Mouse (Mus musculus) limb, embryonic 15.5 days (tissue): ENCODE results near the gene 4931422A03Rik. TPM values are rescaled to one million over a fixed set of nuclear protein-coding genes. Genes with fewer than 3 reads are reported as not detected.
"Not testable (repeated sequence)": the region's sequence is repeated elsewhere in the genome, so short reads cannot be mapped to it uniquely, and the experiment has no call there.

Experiments
- ATAC-seq: fragments of 200-750 bp; cut with Nextera tagmentation; 2 replicates; pipeline ENCODE4 v1.8.0; 2017; ENCODE audit warnings: low read depth, moderate TSS enrichment; ENCODE audit not compliant: insufficient number of reproducible peaks, low FRiP score, low TSS enrichment
- H3K27ac ChIP-seq: fragments of 300-500 bp; sonication (generic); 2 replicates; pipeline ENCODE4 v1.5.1; 2015; ENCODE audit warnings: moderate library complexity, mild to moderate bottlenecking, inconsistent platforms
- H3K27me3 ChIP-seq: fragments of 300-500 bp; sonication (generic); 2 replicates; pipeline ENCODE4 v1.6.1; 2015; ENCODE audit warnings: inconsistent platforms
- H3K36me3 ChIP-seq: fragments of 300-500 bp; sonication (generic); 2 replicates; pipeline ENCODE4 v1.6.1; 2015; ENCODE audit warnings: inconsistent platforms
- H3K4me1 ChIP-seq: fragments of 300-500 bp; sonication (generic); 2 replicates; pipeline ENCODE4 v1.6.1; 2015; ENCODE audit warnings: inconsistent platforms
- H3K4me2 ChIP-seq: fragments of 300-500 bp; sonication (generic); 2 replicates; pipeline ENCODE4 v1.6.1; 2015; ENCODE audit warnings: mild to moderate bottlenecking, inconsistent platforms
- H3K4me3 ChIP-seq: fragments of 300-500 bp; sonication (generic); 2 replicates; pipeline ENCODE4 v1.5.1; 2015; ENCODE audit warnings: mild to moderate bottlenecking, inconsistent platforms
- H3K9ac ChIP-seq: fragments of 300-500 bp; sonication (generic); 2 replicates; pipeline ENCODE4 v1.6.1; 2015; ENCODE audit warnings: inconsistent platforms
- H3K9me3 ChIP-seq: fragments of 300-500 bp; sonication (generic); 2 replicates; pipeline ENCODE4 v1.6.1; 2016; ENCODE audit warnings: inconsistent platforms
- WGBS: fragments of 180-500 bp; shearing (Covaris S2); methylation state at CpG from one replicate; pipeline ENCODE4 v1.1.7; 2015; 5-methylcytosine and 5-hydroxymethylcytosine counted together
- polyA plus RNA-seq: library from polyadenylated mRNA; unstranded; fragments of >200 nt; fragmentation: Nextera tagmentation; extraction: Ambion mirVana; gene quantifications from 2 replicates; pipeline ENCODE4 v1.2.1, GENCODE M21; 2015

Gene 4931422A03Rik
- polyA plus RNA-seq, 1 experiment from 2014 or later = 2.3 TPM

GRCm38 (mm10) chr2:104023096-104023495 is 5.1 kb downstream of the 4931422A03Rik start:
- no peaks in the 10 kb centered on the region for H3K27me3 ChIP-seq
- no peak overlapping the region for H3K9ac ChIP-seq
- H3K27ac ChIP-seq = no peak overlapping the region
- H3K36me3 ChIP-seq = no peaks in the 10 kb centered on the region
- H3K4me3 ChIP-seq = no peak overlapping the region
- ATAC-seq = no peak
- no peak overlapping the region for H3K4me2 ChIP-seq
- 77% methylated on average over 7 of the region's 7 CpGs for WGBS
- 0 out of 2 replicates have a peak, but pooled peaks cover 2% of the 10 kb centered on the region for H3K4me1 ChIP-seq
- no peaks in the 10 kb centered on the region for H3K9me3 ChIP-seq

- not testable (repeated sequence) for H3K36me3 ChIP-seq, H3K4me1 ChIP-seq, H3K9me3 ChIP-seq, H3K9ac ChIP-seq, ATAC-seq, H3K4me3 ChIP-seq, H3K27me3 ChIP-seq, H3K4me2 ChIP-seq, H3K27ac ChIP-seq
- 91% methylated on average over 3 of the region's 3 CpGs for WGBS
These were observed 19.3 kb downstream of the 4931422A03Rik start for GRCm38 (mm10) chr2:104008853-104009252.

GRCm38 (mm10) chr2:104007793-104008519 is 20.2 kb downstream of the 4931422A03Rik start:
- no peak for ATAC-seq
- H3K4me2 ChIP-seq = no peak overlapping the region
- no peaks in the 10 kb centered on the region for H3K36me3 ChIP-seq
- 0 out of 2 replicates have a peak, but pooled peaks cover 4% of the 10 kb centered on the region for H3K27me3 ChIP-seq
- H3K4me1 ChIP-seq = no peaks in the 10 kb centered on the region
- H3K9ac ChIP-seq = no peak overlapping the region
- no peak overlapping the region for H3K4me3 ChIP-seq
- no peak overlapping the region for H3K27ac ChIP-seq
- 76% methylated on average over 7 of the region's 7 CpGs for WGBS
- H3K9me3 ChIP-seq = no peaks in the 10 kb centered on the region

GRCm38 (mm10) chr2:104002711-104003413 is 25.3 kb downstream of the 4931422A03Rik start:
- Histone ChIP-seq H3K27me3 (0 out of 2 replicates have a peak, but pooled peaks cover 4% of the 10 kb centered on the region), H3K27ac (no peak overlapping the region), H3K4me2 (no peak overlapping the region), H3K4me1 (no peaks in the 10 kb centered on the region), H3K4me3 (no peak overlapping the region), H3K9ac (no peak overlapping the region), H3K36me3 (no peaks in the 10 kb centered on the region), H3K9me3 (no peaks in the 10 kb centered on the region)
- 29% methylated on average over 16 of the region's 16 CpGs for WGBS
- no peak for ATAC-seq

GRCm38 (mm10) chr2:104001861-104002260 is 26.3 kb downstream of the 4931422A03Rik start:
- H3K27ac ChIP-seq = no peak overlapping the region
- 0 out of 2 replicates have a peak, but pooled peaks cover 4% of the 10 kb centered on the region for H3K27me3 ChIP-seq
- H3K9me3 ChIP-seq = no peaks in the 10 kb centered on the region
- H3K36me3 ChIP-seq = no peaks in the 10 kb centered on the region
- WGBS = 78% methylated on average over 4 of the region's 4 CpGs
- no peak for ATAC-seq
- H3K9ac ChIP-seq = no peak overlapping the region
- H3K4me3 ChIP-seq = no peak overlapping the region
- H3K4me1 ChIP-seq = no peaks in the 10 kb centered on the region
- H3K4me2 ChIP-seq = no peak overlapping the region

GRCm38 (mm10) chr2:104001076-104001475 is 27.1 kb downstream of the 4931422A03Rik start:
- Histone ChIP-seq H3K36me3 (no peaks in the 10 kb centered on the region), H3K4me1 (no peaks in the 10 kb centered on the region), H3K4me3 (no peak overlapping the region), H3K27me3 (0 out of 2 replicates have a peak, but pooled peaks cover 4% of the 10 kb centered on the region), H3K9me3 (no peaks in the 10 kb centered on the region), H3K9ac (no peak overlapping the region), H3K27ac (no peak overlapping the region), H3K4me2 (no peak overlapping the region)
- no peak for ATAC-seq
- WGBS = 16% methylated on average over 2 of the region's 2 CpGs

- no peaks in the 10 kb centered on the region for H3K9me3 ChIP-seq
- H3K4me3 ChIP-seq = no peak overlapping the region
- H3K4me1 ChIP-seq = peaks cover 13% of the 10 kb centered on the region; the same call in 1 of the 2 replicates
- H3K4me2 ChIP-seq = peak overlapping the region; percentile 19; the same call in 1 of the 2 replicates
- ATAC-seq = no peak
- no peak overlapping the region for H3K27ac ChIP-seq
- H3K27me3 ChIP-seq = no peaks in the 10 kb centered on the region
- 22% methylated on average over 17 of the region's 17 CpGs for WGBS
- H3K9ac ChIP-seq = no peak overlapping the region
- H3K36me3 ChIP-seq = no peaks in the 10 kb centered on the region
These were observed 35.4 kb downstream of the 4931422A03Rik start for GRCm38 (mm10) chr2:103992618-103993332.

- Histone ChIP-seq H3K9me3 (no peaks in the 10 kb centered on the region), H3K4me2 (no peak overlapping the region), H3K36me3 (no peaks in the 10 kb centered on the region), H3K4me3 (no peak overlapping the region), H3K27ac (no peak overlapping the region), H3K4me1 (peaks cover 13% of the 10 kb centered on the region; the same call in 1 of the 2 replicates), H3K27me3 (no peaks in the 10 kb centered on the region), H3K9ac (no peak overlapping the region)
- WGBS = 62% methylated on average over 9 of the region's 9 CpGs
- ATAC-seq = no peak
These were observed 36.0 kb downstream of the 4931422A03Rik start for GRCm38 (mm10) chr2:103992162-103992561.

GRCm38 (mm10) chr2:103991303-103991702 is 36.9 kb downstream of the 4931422A03Rik start:
- no peak for ATAC-seq

GRCm38 (mm10) chr2:103989724-103990123 is 38.4 kb downstream of the 4931422A03Rik start:
- H3K27me3 ChIP-seq = no peaks in the 10 kb centered on the region
- no peak overlapping the region for H3K4me3 ChIP-seq
- H3K27ac ChIP-seq = no peak overlapping the region
- WGBS = 80% methylated on average over 6 of the region's 6 CpGs
- H3K36me3 ChIP-seq = no peaks in the 10 kb centered on the region
- no peak overlapping the region for H3K4me2 ChIP-seq
- peaks cover 13% of the 10 kb centered on the region; the same call in 1 of the 2 replicates for H3K4me1 ChIP-seq
- no peak for ATAC-seq
- no peaks in the 10 kb centered on the region for H3K9me3 ChIP-seq
- H3K9ac ChIP-seq = no peak overlapping the region

More at GRCm38 (mm10) chr2:103991303-103991702, 36.9 kb downstream of the 4931422A03Rik start:
- Histone ChIP-seq H3K4me1 (peaks cover 13% of the 10 kb centered on the region; the same call in 1 of the 2 replicates), H3K9me3 (no peaks in the 10 kb centered on the region), H3K27me3 (no peaks in the 10 kb centered on the region), H3K4me3 (no peak overlapping the region), H3K27ac (no peak overlapping the region), H3K9ac (no peak overlapping the region), H3K4me2 (no peak overlapping the region), H3K36me3 (no peaks in the 10 kb centered on the region)

GRCm38 (mm10) chr2:103987595-103987994 is 40.6 kb downstream of the 4931422A03Rik start:
- H3K9ac ChIP-seq, ATAC-seq, H3K4me2 ChIP-seq, H3K27me3 ChIP-seq, H3K4me1 ChIP-seq, H3K9me3 ChIP-seq, H3K36me3 ChIP-seq, H3K4me3 ChIP-seq, H3K27ac ChIP-seq: not testable (repeated sequence)
- 63% methylated on average over 8 of the region's 8 CpGs for WGBS
